Mouse (Mus musculus) 416B (cell line): Measurements from ENCODE around the gene Ormdl1.
"Not testable (repeated sequence)": the region's sequence is repeated elsewhere in the genome, so short reads cannot be mapped to it uniquely, and the experiment has no call there.

Source experiments
- DNase-seq: peaks from one replicate; pipeline ENCODE4 v3.0.0; 2011; ENCODE audit warnings: low read depth

Gene Ormdl1

GRCm38 (mm10) chr1:53296581-53297383 is at the start of gene Ormdl1, which contains the start of the genes Pms1 and Gm28778:
TSS of gene Ormdl1 (plus strand) at chr1:53297095.
TSS of gene Pms1 (minus strand) at chr1:53297018.
TSS of gene Gm28778 (plus strand) at chr1:53297111.
- peak; percentile 96 for DNase-seq

- not testable (repeated sequence) for DNase-seq
Measured at GRCm38 (mm10) chr1:53264958-53265612, 31.8 kb upstream of the Ormdl1 start.

GRCm38 (mm10) chr1:53269901-53270300 is 27.0 kb upstream of the Ormdl1 start:
- no peak for DNase-seq

DNA sequence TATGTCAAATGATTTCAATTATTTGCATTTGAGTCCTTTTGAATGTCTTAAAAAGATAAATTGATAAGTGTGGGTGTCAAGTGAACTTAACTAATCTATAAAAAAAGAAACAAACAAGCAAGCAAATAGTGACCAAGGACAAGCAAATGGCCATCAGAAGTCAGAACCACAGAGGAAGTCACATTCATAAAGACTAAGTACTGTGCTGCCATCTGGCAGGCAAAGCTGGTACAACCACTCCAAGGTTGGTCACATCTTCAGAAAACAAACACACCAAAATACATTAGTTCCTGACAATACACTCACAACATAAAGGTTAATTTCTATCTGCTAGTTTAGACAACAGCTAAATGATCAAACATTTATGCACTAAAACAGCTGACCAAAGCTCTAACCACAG is 24.2 kb upstream of the Ormdl1 start:
- DNase-seq, result peak; percentile 60

GRCm38 (mm10) chr1:53291197-53291596 is 5.7 kb upstream of the Ormdl1 start:
- DNase-seq, result no peak

- no peak for DNase-seq
Measured at GRCm38 (mm10) chr1:53300506-53300905, 3.6 kb downstream of the Ormdl1 start.

- peak; percentile 87 for DNase-seq
Measured at GRCm38 (mm10) chr1:53312989-53313967, 16.4 kb downstream of the Ormdl1 start, which contains the start of gene Osgepl1. TSS of gene Osgepl1 (plus strand) at chr1:53313624.

DNA sequence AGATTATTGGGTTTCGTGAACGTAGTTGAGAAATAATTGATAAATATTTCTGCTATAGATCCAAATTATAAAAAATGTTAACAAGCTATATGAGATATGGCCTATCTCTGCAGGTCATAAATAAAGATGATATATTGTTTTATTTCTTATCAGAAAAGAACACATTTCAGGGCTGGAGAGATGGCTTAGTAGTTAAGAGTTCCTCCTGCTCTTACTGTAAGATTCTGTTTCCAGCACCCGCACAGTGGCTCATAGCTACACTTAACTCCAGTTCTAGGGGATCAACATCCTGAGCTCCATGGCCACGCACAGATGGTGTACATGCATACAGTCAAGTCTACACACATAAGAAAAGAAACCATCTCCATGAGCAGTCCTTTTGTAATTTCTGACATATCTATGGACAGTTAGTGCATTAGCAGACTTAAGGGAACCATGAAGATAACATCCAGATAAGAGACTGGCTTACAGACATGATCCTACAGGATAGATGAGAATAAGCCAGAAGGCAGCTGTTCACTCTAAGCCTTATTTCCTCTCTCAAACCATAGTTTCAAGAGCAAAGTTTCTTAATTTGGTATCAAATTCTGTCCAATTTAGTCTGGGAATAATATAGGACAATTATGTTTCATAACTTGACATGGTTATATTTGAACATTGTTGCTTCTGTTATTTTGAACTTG is 24.9 kb downstream of the Ormdl1 start:
- no peak for DNase-seq

DNA sequence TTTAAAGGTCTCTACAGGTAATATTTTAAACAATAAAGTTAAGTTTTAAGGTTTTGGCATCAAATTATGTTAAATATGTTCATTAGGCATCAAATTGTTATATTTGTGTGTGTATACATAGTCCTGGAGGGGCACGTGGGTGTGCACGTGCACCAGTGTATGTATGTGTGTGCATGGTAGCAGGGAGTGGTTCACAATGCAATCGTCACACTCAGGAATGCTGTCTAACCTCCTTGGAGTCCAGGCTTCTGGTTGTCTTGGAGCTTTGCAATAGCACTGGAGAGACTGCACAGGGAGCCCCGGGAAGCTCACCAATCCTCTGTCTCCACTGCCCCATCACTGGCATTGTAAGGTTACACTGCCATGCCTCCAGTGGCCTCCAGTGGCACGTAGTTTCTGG is 26.4 kb downstream of the Ormdl1 start:
- DNase-seq, result no peak

DNA sequence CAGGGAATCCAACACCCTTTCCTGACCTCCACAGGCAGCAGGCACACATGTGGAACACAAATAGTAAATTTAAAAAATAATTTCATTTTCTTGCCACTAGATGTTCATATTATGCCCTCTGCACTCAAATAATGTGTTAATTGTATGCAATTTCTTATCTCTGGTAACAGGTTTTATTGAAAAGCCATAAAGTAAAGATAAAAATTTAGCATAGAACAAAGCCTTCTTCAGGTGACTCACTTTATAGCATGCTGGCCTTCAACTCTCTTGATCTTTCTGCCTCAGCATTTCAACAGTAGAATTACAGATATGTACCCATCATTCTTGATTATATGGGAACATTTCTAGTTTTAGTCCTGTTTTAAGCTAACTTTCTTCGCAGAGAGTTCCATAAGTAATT is 27.4 kb downstream of the Ormdl1 start:
- DNase-seq, result no peak

GRCm38 (mm10) chr1:53324827-53325494 is 28.1 kb downstream of the Ormdl1 start:
- DNase-seq, result no peak

- DNase-seq, result peak; percentile 29
Measured at GRCm38 (mm10) chr1:53333527-53333926, 36.6 kb downstream of the Ormdl1 start.

DNA sequence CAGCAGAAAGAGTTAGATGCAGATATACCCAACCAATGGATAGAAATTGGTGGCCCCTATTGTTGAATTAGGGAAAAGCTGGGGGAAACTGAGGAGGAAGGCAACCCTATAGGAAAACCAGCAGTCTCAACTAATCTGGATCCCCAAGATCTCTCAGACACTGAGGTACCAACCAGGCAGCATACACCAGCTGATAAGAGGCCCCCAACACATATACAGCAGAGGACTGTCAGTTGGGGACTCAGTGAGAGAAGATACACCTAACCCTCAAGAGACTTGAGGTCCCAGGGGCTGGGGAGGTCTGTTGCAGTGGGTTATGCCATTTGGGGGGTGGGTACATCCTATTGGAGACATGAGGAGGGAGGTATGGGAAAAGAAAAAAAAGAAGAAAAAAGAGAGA is 38.6 kb downstream of the Ormdl1 start:
- no peak for DNase-seq

DNA sequence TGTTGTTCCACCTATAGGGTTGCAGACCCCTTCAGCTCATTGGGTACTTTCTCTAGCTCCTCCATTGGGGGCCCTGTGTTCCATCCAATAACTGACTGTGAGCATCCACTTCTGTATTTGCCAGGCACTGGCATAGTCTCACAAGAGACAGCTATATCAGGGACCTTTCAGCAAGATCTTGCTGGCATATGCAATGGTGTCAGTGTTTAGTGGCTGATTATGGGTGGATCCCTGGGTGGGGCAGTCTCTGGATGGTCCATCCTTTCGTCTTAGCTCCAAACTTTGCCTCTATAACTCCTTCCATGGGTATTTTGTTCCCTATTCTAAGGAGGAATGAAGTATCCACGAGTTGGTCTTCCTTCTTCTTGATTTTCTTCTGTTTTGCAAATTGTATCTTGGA is 40.5 kb downstream of the Ormdl1 start:
- DNase-seq, result not testable (repeated sequence)

DNA sequence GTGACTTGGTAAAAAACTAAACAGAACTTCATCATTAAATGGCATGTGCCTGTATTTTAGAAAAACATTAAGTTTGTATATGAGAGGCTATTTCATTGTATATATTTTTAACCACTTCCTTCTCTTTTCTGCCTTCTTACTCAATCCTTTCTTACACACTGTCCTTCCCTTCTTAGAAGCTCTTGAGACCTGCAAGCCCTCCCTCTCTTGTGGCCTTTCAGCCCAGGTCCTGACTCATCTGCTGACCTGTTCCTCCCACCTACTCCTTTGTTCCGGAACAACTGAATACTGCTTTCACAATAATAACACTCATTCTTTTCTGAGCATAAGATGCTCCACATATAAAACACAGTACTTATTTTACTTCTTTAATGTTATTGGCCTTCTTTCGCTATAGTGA is 44.2 kb downstream of the Ormdl1 start:
- DNase-seq, result peak; percentile 78

DNA sequence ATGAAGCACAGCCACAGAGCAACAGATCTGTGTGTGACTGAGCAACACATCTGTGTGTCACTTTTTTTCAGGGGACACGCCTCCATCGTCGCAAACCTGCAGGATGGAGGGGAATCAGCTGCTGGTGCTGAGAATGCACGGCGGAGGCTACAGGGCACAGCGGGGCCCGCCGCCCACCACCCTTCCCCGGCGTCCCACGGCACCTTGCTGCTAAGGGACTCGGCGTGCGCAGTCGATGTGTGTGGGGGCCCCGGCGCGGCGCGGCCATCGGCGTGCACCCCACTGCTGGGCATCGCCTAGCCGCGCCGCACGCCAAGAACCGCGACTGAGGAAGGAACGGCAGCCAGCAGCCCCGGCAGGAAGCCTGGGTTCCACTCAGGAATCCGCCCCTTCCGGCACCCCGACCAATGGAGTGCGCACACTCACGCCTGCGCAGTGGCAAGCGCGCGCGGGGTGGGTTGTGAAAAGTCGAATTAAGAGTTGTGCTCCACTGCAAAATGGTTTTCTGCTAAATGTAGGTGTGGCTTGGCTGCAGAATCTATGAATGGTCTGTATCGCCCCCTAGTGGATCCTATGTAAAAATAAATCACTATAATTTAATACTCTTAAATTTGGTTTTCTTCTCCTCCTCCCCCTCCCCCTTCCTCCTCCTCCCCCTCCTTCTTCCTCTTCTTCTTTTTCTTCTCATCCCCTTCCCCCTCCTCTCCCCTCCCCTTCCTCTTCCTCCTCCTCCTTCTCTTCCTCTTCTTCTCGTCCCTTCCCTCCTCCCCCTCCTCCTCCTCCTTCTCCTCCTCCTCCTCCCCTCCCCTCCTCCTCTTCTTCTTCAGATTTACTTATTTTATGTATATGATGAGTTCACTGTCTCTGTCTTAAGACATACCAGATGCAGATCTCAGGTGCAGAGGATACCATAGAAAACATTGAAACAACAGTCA is 55.7 kb downstream of the Ormdl1 start, which contains the start of the genes Asdurf, Gm28551 and Asnsd1:
TSS of gene Asdurf (minus strand) at position 293 of the 935 bp plus-strand sequence.
TSS of gene Gm28551 (minus strand) at position 341 of the 935 bp plus-strand sequence.
TSS of gene Asnsd1 (minus strand) at position 426 of the 935 bp plus-strand sequence.
- peak; percentile 98 for DNase-seq

- DNase-seq, result no peak
Measured at GRCm38 (mm10) chr1:53358988-53359387, 62.1 kb downstream of the Ormdl1 start.
